Mouse (Mus musculus) c-Kit-positive CD71-negative TER-119-negative erythroid progenitor cells, embryonic 14.5 days (primary cell): ENCODE data around the gene Fam69b.
"Not testable (repeated sequence)": the region's sequence is repeated elsewhere in the genome, so short reads cannot be mapped to it uniquely, and the experiment has no call there.

Experiments used
- DNase-seq: peaks from one replicate; pipeline ENCODE4 v3.0.0-alpha.2; 2013; ENCODE audit warnings: low read depth

Gene Fam69b

DNA sequence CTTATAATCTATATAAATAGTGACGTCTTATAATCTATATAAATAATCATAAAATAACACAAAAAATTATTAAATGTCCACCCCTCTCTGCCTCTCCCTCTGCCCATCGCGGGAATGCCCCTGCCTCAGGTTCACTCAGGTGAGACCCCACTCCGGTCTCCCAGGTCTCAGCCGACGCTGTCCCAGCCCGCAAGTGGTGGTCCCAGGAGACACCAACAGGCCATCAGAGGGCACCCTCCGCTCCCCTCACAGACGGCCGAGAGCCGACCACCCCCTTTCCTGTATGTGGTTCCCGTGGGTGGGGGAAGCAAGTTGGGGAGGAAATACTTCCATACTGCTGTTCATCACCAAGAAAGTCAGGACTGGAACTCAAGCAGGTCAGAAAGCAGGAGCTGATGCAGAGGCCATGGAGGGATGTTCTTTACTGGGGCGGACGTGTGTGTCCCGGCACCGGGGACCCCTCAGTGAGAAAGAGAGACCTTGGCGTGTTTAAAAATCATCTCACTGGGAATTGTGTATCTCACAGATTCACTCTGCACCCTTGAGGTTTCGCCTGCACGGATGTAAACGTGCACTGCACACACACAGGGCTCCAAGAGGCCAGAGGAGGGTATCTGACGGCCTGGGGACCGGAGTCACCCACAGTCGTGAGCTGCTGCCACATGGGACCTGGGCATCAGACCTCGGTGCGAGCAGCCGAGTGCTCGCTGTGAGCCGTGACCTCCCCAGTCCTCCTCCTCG lies 33.7 kb downstream of the Fam69b start:
- no peak for DNase-seq

GRCm38 (mm10) chr2:26662509-26662882 lies 34.2 kb downstream of the Fam69b start:
- no peak for DNase-seq

- no peak for DNase-seq
These were observed 34.9 kb downstream of the Fam69b start for GRCm38 (mm10) chr2:26663112-26663511.

- DNase-seq = not testable (repeated sequence)
These were observed 35.3 kb downstream of the Fam69b start for GRCm38 (mm10) chr2:26663551-26663950.

- DNase-seq = no peak
These were observed 40.5 kb downstream of the Fam69b start for GRCm38 (mm10) chr2:26668746-26669145.

DNA sequence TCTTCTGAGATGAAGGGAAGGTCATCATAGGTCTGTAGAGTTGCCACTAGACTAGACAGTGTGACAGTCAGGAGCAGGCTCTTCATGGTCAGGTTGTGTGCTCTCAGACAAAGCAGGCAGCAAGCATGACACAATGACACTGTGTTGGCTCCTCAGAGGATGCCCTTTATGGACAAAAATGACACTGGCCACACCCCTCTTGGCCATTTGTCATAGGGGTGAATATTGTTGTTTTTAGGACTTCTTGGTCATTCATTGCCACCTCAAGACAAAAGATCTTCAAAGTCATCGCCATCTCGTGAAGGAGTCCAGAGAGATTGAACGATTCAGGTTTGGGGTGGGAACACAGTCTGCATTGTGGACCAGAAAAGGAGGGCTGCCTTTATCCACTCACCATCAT lies 42.9 kb downstream of the Fam69b start, which contains the start of gene Lcn4:
Gene Lcn4, minus strand, starts transcription at position 101 of the 400 bp plus-strand sequence.
- DNase-seq = no peak
